Mouse (Mus musculus) liver, embryonic 11.5 days (tissue): ENCODE measurements around the gene Fbxl13. TPM values are rescaled to one million over a fixed set of nuclear protein-coding genes. Genes with fewer than 3 reads are reported as not detected.
A peak's percentile ranks its signal among the peaks of the same experiment; 100 is the strongest.

Experiments used
- ATAC-seq: fragments of 200-750 bp; cut with Nextera tagmentation; replicated peaks from 2 replicates; pipeline ENCODE4 v1.8.0; 2017; ENCODE audit warnings: moderate number of reproducible peaks, mild to moderate bottlenecking, moderate TSS enrichment, moderate library complexity; ENCODE audit not compliant: low FRiP score
- DNase-seq: peaks from one replicate; pipeline ENCODE4 v3.0.0-alpha.2; 2017; ENCODE audit warnings: low spot score
- H3K27ac ChIP-seq: fragments of 300-500 bp; sonication (generic); 2 replicates; pipeline ENCODE4 v1.5.1; 2014; ENCODE audit warnings: mild to moderate bottlenecking, low read depth, low read length, control low read depth
- H3K27me3 ChIP-seq: fragments of 300-500 bp; sonication (generic); replicated peaks from 2 replicates; pipeline ENCODE4 v1.6.1; 2014; ENCODE audit warnings: low read length, mixed read lengths; ENCODE audit not compliant: control insufficient read depth, insufficient read depth
- H3K36me3 ChIP-seq: fragments of 300-500 bp; sonication (generic); 2 replicates; pipeline ENCODE4 v1.6.1; 2014; ENCODE audit warnings: mild to moderate bottlenecking, low read length, moderate library complexity, mixed read lengths; ENCODE audit not compliant: control insufficient read depth, insufficient read depth
- H3K4me1 ChIP-seq: fragments of 300-500 bp; sonication (generic); replicated peaks from 2 replicates; pipeline ENCODE4 v1.6.1; 2014; ENCODE audit warnings: low read length, mixed read lengths; ENCODE audit not compliant: control insufficient read depth, insufficient read depth
- H3K4me2 ChIP-seq: fragments of 300-500 bp; sonication (generic); 2 replicates; pipeline ENCODE4 v1.6.1; 2014; ENCODE audit warnings: mild to moderate bottlenecking, control low read depth, moderate library complexity
- H3K4me3 ChIP-seq: fragments of 300-500 bp; sonication (generic); 2 replicates; pipeline ENCODE4 v1.5.1; 2014; ENCODE audit warnings: low read depth, low read length, control low read depth
- H3K9ac ChIP-seq: fragments of 300-500 bp; sonication (generic); 2 replicates; pipeline ENCODE4 v1.6.1; 2014; ENCODE audit warnings: low read depth, low read length, control low read depth
- H3K9me3 ChIP-seq: fragments of 300-500 bp; sonication (generic); 2 replicates; pipeline ENCODE4 v1.6.1; 2016; ENCODE audit warnings: low read length, inconsistent platforms, mixed read lengths; ENCODE audit not compliant: control insufficient read depth
- WGBS: fragments of 180-500 bp; shearing (Covaris S2); extraction: QIAGEN DNeasy Blood & Tissue Kit; methylation state at CpG from one replicate; pipeline ENCODE4 v1.1.7; 2014; 5-methylcytosine and 5-hydroxymethylcytosine counted together
- polyA plus RNA-seq: library from polyadenylated mRNA; unstranded; fragments of >200 nt; fragmentation: Nextera tagmentation; extraction: Ambion mirVana; gene quantifications from 2 replicates; pipeline ENCODE4 v1.2.1, GENCODE M21; 2014

Gene Fbxl13
- polyA plus RNA-seq, 1 experiment from 2014 or later: 0.23 TPM

GRCm38 (mm10) chr5:21554732-21555131, 90.7 kb downstream of the Fbxl13 start:
- Histone ChIP-seq H3K9me3 (no peaks in the 10 kb centered on the region), H3K27me3 (no peaks in the 10 kb centered on the region), H3K4me2 (no peak overlapping the region), H3K27ac (no peak overlapping the region), H3K36me3 (no peaks in the 10 kb centered on the region), H3K4me1 (no peaks in the 10 kb centered on the region), H3K9ac (no peak overlapping the region), H3K4me3 (no peak overlapping the region)
- ATAC-seq (no peak), DNase-seq (no peak)
- WGBS: 68% methylated on average over 1 of the region's 1 CpGs

- no peaks in the 10 kb centered on the region for H3K4me1 ChIP-seq
- DNase-seq (no peak), ATAC-seq (no peak)
- H3K9me3 ChIP-seq: no peaks in the 10 kb centered on the region
- H3K4me2 ChIP-seq: no peak overlapping the region
- H3K4me3 ChIP-seq: no peak overlapping the region
- WGBS: 83% methylated on average over 4 of the region's 4 CpGs
- no peak overlapping the region for H3K27ac ChIP-seq
- no peaks in the 10 kb centered on the region for H3K36me3 ChIP-seq
- H3K27me3 ChIP-seq: no peaks in the 10 kb centered on the region
- no peak overlapping the region for H3K9ac ChIP-seq
These were observed 91.7 kb downstream of the Fbxl13 start for GRCm38 (mm10) chr5:21553685-21554084.

GRCm38 (mm10) chr5:21547005-21547404, 98.4 kb downstream of the Fbxl13 start:
- Histone ChIP-seq H3K4me3 (no peak overlapping the region), H3K9ac (no peak overlapping the region), H3K36me3 (no peaks in the 10 kb centered on the region), H3K27ac (no peak overlapping the region), H3K27me3 (no peaks in the 10 kb centered on the region), H3K9me3 (no peaks in the 10 kb centered on the region), H3K4me2 (no peak overlapping the region), H3K4me1 (no peaks in the 10 kb centered on the region)
- no peak for ATAC-seq
- 66% methylated on average over 8 of the region's 8 CpGs for WGBS
- DNase-seq: no peak

- ATAC-seq (no peak), DNase-seq (no peak)
- no peaks in the 10 kb centered on the region for H3K27me3 ChIP-seq
- no peak overlapping the region for H3K27ac ChIP-seq
- H3K36me3 ChIP-seq: no peaks in the 10 kb centered on the region
- no peaks in the 10 kb centered on the region for H3K4me1 ChIP-seq
- H3K9ac ChIP-seq: no peak overlapping the region
- no peak overlapping the region for H3K4me2 ChIP-seq
- WGBS: 88% methylated on average over 4 of the region's 4 CpGs
- no peaks in the 10 kb centered on the region for H3K9me3 ChIP-seq
- H3K4me3 ChIP-seq: no peak overlapping the region
These were observed 99.6 kb downstream of the Fbxl13 start for GRCm38 (mm10) chr5:21545786-21546185.

GRCm38 (mm10) chr5:21545227-21545626, 100.2 kb downstream of the Fbxl13 start:
- Histone ChIP-seq H3K4me3 (no peak overlapping the region), H3K36me3 (no peaks in the 10 kb centered on the region), H3K4me2 (no peak overlapping the region), H3K9me3 (no peaks in the 10 kb centered on the region), H3K27ac (no peak overlapping the region), H3K4me1 (no peaks in the 10 kb centered on the region), H3K9ac (no peak overlapping the region), H3K27me3 (no peaks in the 10 kb centered on the region)
- DNase-seq (no peak), ATAC-seq (no peak)

- H3K27ac ChIP-seq: no peak overlapping the region
- DNase-seq: no peak
These were observed 100.6 kb downstream of the Fbxl13 start for GRCm38 (mm10) chr5:21544821-21545220.

GRCm38 (mm10) chr5:21543409-21544201, 101.8 kb downstream of the Fbxl13 start, which contains the start of gene Lrrc17:
TSS of gene Lrrc17 (plus strand) at chr5:21543559.
- Histone ChIP-seq H3K27ac (no peak within 1 kb of the TSS), H3K9ac (no peak within 1 kb of the TSS), H3K4me1 (no peaks in the 10 kb centered on the region), H3K4me3 (no peak within 1 kb of the TSS; the same call in 1 of the 2 replicates), H3K4me2 (peak within 1 kb of the TSS; percentile 34; the same call in 1 of the 2 replicates), H3K9me3 (no peaks in the 10 kb centered on the region), H3K27me3 (no peaks in the 10 kb centered on the region), H3K36me3 (no peaks in the 10 kb centered on the region)
- DNase-seq (no peak), ATAC-seq (no peak)
- 53% methylated on average over 17 of the region's 17 CpGs for WGBS

More at GRCm38 (mm10) chr5:21544821-21545220, 100.6 kb downstream of the Fbxl13 start:
- H3K9ac ChIP-seq: no peak overlapping the region
- ATAC-seq: no peak
- WGBS: 64% methylated on average over 3 of the region's 3 CpGs
- no peaks in the 10 kb centered on the region for H3K4me1 ChIP-seq
- H3K9me3 ChIP-seq: no peaks in the 10 kb centered on the region
- no peak overlapping the region for H3K4me2 ChIP-seq
- H3K4me3 ChIP-seq: no peak overlapping the region
- H3K36me3 ChIP-seq: no peaks in the 10 kb centered on the region
- H3K27me3 ChIP-seq: no peaks in the 10 kb centered on the region

GRCm38 (mm10) chr5:21542226-21542625, 103.2 kb downstream of the Fbxl13 start:
- 84% methylated on average over 4 of the region's 4 CpGs for WGBS
- Histone ChIP-seq H3K27me3 (no peaks in the 10 kb centered on the region), H3K4me1 (no peaks in the 10 kb centered on the region), H3K36me3 (no peaks in the 10 kb centered on the region), H3K4me2 (no peak overlapping the region), H3K27ac (no peak overlapping the region), H3K9me3 (no peaks in the 10 kb centered on the region), H3K9ac (no peak overlapping the region), H3K4me3 (no peak overlapping the region)
- ATAC-seq: no peak
- DNase-seq: no peak

GRCm38 (mm10) chr5:21532921-21533320, 112.5 kb downstream of the Fbxl13 start:
- DNase-seq (no peak), ATAC-seq (no peak)
- 76% methylated on average over 5 of the region's 5 CpGs for WGBS
- Histone ChIP-seq H3K4me1 (no peaks in the 10 kb centered on the region), H3K36me3 (no peaks in the 10 kb centered on the region), H3K9ac (no peak overlapping the region), H3K4me2 (no peak overlapping the region), H3K27ac (no peak overlapping the region), H3K27me3 (no peaks in the 10 kb centered on the region), H3K4me3 (no peak overlapping the region), H3K9me3 (no peaks in the 10 kb centered on the region)
